Mouse (Mus musculus): ENCODE measurements around the gene Bag2.

DNA sequence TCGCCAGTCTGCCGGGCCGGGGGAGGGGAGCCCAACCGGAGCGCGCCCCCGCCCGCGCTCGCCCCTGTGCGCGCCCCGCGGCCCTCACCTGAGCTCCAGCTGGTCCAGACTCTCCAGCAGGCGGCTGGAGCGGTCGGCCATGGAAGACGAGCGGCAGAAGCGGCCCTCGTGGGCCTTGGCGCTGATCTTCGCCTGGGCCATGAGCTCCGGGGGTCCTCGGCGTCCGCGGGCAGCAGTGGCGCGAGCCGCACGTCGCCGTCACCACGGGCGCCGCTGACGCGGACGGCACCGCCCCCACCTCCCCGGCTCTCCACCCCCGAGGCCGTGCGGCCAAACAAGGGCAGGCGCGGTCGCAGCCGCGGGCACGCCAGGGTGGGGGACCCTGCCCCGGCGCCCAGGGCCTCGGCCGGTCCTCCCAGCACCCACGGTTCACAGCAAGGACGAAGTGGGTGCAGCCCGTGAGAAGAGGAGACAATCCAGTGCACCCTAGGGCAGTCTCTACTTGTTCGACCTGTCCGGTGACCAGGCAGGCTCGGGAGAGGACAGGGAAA is at the start of gene Bag2:
- no peak for TF ChIP-seq CTCF (IDR thresholded peaks at IDR 0.05; ENCODE audit: low read depth, low read length)
- no peak for TF ChIP-seq EP300 (IDR thresholded peaks at IDR 0.05; ENCODE audit: insufficient read depth, low read depth, low read length)
